Mouse (Mus musculus): Measurements from ENCODE around the gene E130308A19Rik. TPM values are rescaled to one million over a fixed set of nuclear protein-coding genes. Genes with fewer than 3 reads are reported as not detected.
A peak's percentile ranks its signal among the peaks of the same experiment; 100 is the strongest.

E130308A19Rik gene
- polyA plus RNA-seq, 1 experiment from 2014 or later: 35.6 TPM

DNA sequence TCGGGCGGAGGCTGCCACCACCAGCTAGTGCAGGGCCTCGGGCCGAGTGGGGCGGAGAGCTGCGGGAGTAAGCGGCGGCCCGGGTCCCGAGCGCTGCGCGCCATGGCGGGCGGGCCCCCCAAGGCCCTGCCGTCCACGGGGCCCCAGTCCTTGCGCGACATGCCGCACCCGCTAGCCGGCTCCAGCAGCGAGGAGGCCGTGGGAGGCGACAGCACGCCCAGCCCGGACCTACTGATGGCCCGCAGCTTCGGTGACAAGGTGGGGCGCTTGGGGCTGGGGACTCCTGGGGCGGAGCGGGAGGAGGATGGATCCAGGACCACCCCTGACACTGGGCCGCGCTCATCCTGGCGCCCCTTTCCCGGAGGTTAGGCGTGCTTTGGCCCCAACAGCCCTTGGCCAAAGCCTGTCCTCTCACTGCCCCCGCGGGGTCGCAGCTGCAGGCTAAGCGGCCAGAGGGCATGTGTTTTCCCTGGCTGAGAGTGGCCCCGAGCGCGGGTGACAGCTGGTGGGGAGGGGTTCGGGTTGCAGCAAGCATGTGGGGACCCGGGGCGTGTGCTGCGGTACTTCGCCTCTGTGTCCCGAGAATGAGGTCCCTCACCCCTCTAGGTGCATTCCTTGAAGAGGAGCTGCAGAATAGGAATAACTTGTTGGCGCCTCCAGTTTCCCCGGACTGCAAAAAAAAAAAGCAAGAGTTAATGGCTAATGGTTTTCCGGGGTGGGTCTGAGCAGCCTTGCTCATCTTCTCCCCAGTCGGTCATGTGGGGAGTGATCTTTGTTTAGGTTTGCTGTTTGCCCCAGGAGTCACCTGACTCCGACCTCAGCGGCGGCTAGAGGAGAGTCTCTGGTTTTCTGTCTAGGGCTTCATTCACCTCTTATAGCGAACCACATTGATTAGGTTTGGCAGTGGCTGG, 180.2 kb downstream of the E130308A19Rik start:
- ATAC-seq (ENCODE audit: insufficient number of reproducible peaks, low FRiP score, low TSS enrichment, low read depth) (peak; percentile 63), DNase-seq (ENCODE audit: low spot score) (peak; percentile 53)
- Histone ChIP-seq H3K4me2 (ENCODE audit: low read depth, severe bottlenecking) (peak overlapping the region; percentile 99), H3K4me1 (ENCODE audit: control insufficient read depth, insufficient read depth, low read length) (no peaks in the 10 kb centered on the region), H3K27me3 (ENCODE audit: control insufficient read depth, insufficient read depth, low read length) (no peaks in the 10 kb centered on the region), H3K27ac (replicated peaks; ENCODE audit: low read depth, low read length) (0 out of 2 replicates have a peak overlapping the region, but pooled peaks have one; percentile 14), H3K36me3 (ENCODE audit: control insufficient read depth, insufficient read depth, low read length) (no peaks in the 10 kb centered on the region), H3K9me3 (ENCODE audit: control insufficient read depth, low read length) (no peaks in the 10 kb centered on the region), H3K9ac (ENCODE audit: low read length) (peak overlapping the region; percentile 74), H3K4me3 (ENCODE audit: low read depth, low read length) (peak overlapping the region; percentile 86)
- 0% methylated on average over 49 of the region's 58 CpGs for WGBS

DNA sequence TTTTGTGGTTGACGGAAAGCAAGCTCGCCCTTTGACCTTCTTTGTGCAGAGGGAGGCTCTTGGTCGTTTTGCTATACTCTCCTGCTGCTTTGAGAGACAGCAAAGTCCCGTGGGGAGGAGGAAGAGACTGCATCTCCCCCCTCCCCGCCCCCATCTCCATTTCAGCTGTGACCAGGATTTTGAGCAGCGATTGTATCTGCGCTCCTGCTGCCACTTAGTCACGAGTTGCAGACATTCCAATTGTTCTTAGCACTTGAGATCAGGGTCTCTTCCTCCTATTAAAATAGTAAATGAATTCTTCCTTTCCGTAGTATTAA, 180.8 kb downstream of the E130308A19Rik start:
- DNase-seq (ENCODE audit: low spot score): no peak
- 11% methylated on average over 9 of the region's 9 CpGs for WGBS
- Histone ChIP-seq H3K9me3 (ENCODE audit: control insufficient read depth, low read length) (no peaks in the 10 kb centered on the region), H3K4me2 (ENCODE audit: low read depth, severe bottlenecking) (peak overlapping the region; percentile 99), H3K4me3 (ENCODE audit: low read depth, low read length) (peak overlapping the region; percentile 86), H3K4me1 (ENCODE audit: control insufficient read depth, insufficient read depth, low read length) (no peaks in the 10 kb centered on the region), H3K27me3 (ENCODE audit: control insufficient read depth, insufficient read depth, low read length) (no peaks in the 10 kb centered on the region), H3K36me3 (ENCODE audit: control insufficient read depth, insufficient read depth, low read length) (no peaks in the 10 kb centered on the region), H3K9ac (ENCODE audit: low read length) (no peak overlapping the region), H3K27ac (replicated peaks; ENCODE audit: low read depth, low read length) (no peak overlapping the region)
- ATAC-seq (ENCODE audit: insufficient number of reproducible peaks, low FRiP score, low TSS enrichment, low read depth): no peak

DNA sequence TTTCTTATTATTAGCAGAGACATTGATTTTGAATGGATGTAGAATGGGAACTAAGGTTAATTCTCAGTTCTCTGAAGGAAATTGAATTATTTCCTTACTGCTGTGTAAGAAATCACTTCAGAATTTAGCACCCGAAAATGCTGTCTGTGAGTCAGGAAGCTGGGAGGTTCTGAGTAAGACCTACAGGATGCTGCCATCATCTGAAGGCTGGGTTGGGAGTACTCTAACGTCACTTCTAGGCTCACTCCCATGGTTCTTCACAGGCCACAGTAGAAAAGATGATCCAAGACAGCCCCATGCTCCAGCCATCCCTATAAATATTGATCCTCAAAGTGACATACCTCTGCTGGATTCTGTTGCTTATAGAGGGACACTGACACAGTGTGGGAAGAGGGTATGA, 181.5 kb downstream of the E130308A19Rik start:
- no peak overlapping the region for H3K9ac ChIP-seq (ENCODE audit: low read length)
- H3K4me2 ChIP-seq (ENCODE audit: low read depth, severe bottlenecking): no peak overlapping the region
- H3K27me3 ChIP-seq (ENCODE audit: control insufficient read depth, insufficient read depth, low read length): no peaks in the 10 kb centered on the region
- no peak overlapping the region for H3K4me3 ChIP-seq (ENCODE audit: low read depth, low read length)
- DNase-seq (ENCODE audit: low spot score) (no peak), ATAC-seq (ENCODE audit: insufficient number of reproducible peaks, low FRiP score, low TSS enrichment, low read depth) (no peak)
- no peaks in the 10 kb centered on the region for H3K4me1 ChIP-seq (ENCODE audit: control insufficient read depth, insufficient read depth, low read length)
- H3K27ac ChIP-seq (replicated peaks; ENCODE audit: low read depth, low read length): no peak overlapping the region
- WGBS: 80% methylated on average over 2 of the region's 2 CpGs
- no peaks in the 10 kb centered on the region for H3K36me3 ChIP-seq (ENCODE audit: control insufficient read depth, insufficient read depth, low read length)
- H3K9me3 ChIP-seq (ENCODE audit: control insufficient read depth, low read length): no peaks in the 10 kb centered on the region

DNA sequence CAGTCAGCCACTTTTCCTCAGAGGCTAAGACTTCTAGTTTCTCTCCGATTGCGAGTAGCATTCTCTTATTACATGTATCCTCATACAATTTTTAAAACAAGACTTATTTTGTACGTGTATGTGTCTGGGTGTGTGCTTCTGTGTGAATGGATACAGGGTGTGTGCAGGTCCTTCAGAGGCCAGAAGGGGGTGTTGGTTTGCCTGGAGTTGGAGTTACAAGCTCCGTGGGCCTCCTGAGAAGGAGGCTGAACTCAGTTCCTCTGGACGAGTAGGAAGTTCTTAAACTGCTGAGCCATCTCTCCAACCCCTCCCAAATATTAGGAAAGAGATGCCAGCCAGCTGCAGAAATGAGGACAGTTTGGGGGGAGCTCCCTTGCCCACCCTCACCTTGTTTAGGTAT, 182.4 kb downstream of the E130308A19Rik start:
- ATAC-seq (ENCODE audit: insufficient number of reproducible peaks, low FRiP score, low TSS enrichment, low read depth) (no peak), DNase-seq (ENCODE audit: low spot score) (no peak)
- H3K27ac ChIP-seq (replicated peaks; ENCODE audit: low read depth, low read length): no peak overlapping the region

More for the DNA sequence above, 182.4 kb downstream of the E130308A19Rik start:
- H3K36me3 ChIP-seq (ENCODE audit: control insufficient read depth, insufficient read depth, low read length): no peaks in the 10 kb centered on the region
- no peak overlapping the region for H3K9ac ChIP-seq (ENCODE audit: low read length)
- WGBS: 86% methylated on average over 5 of the region's 5 CpGs
- no peak overlapping the region for H3K4me2 ChIP-seq (ENCODE audit: low read depth, severe bottlenecking)
- no peaks in the 10 kb centered on the region for H3K27me3 ChIP-seq (ENCODE audit: control insufficient read depth, insufficient read depth, low read length)
- H3K9me3 ChIP-seq (ENCODE audit: control insufficient read depth, low read length): no peaks in the 10 kb centered on the region
- H3K4me1 ChIP-seq (ENCODE audit: control insufficient read depth, insufficient read depth, low read length): no peaks in the 10 kb centered on the region
- H3K4me3 ChIP-seq (ENCODE audit: low read depth, low read length): no peak overlapping the region

Other genes starting within 250 kb of the E130308A19Rik start
- 0.99 and 1.9 TPM in 2 replicates for gene Susd1, start 187.6 kb upstream of the E130308A19Rik start, polyA plus RNA-seq (2014; fragmentation: Nextera tagmentation; extraction: Ambion mirVana)
- gene Ptbp3, start 76.8 kb upstream of the E130308A19Rik start, polyA plus RNA-seq (2014; fragmentation: Nextera tagmentation; extraction: Ambion mirVana): 47.7 and 56.6 TPM in 2 replicates
- gene Hsdl2, start 44.6 kb upstream of the E130308A19Rik start, polyA plus RNA-seq (2014; fragmentation: Nextera tagmentation; extraction: Ambion mirVana): 18.7 and 20.1 TPM in 2 replicates
- 84.6 and 91.9 TPM in 2 replicates for gene Inip, start 175.4 kb downstream of the E130308A19Rik start, polyA plus RNA-seq (2014; fragmentation: Nextera tagmentation; extraction: Ambion mirVana)
- 6.4 and 6.5 TPM in 2 replicates for gene Snx30, start 179.6 kb downstream of the E130308A19Rik start, polyA plus RNA-seq (2014; fragmentation: Nextera tagmentation; extraction: Ambion mirVana)